Mouse (Mus musculus) right cerebral cortex, adult 2 months (tissue): ENCODE measurements around the gene Mtfmt.
A peak's percentile ranks its signal among the peaks of the same experiment; 100 is the strongest.

Source experiments
- DNase-seq, 2 experiments: peaks; one replicate each; pipeline ENCODE4 v3.0.0; 2021 to 2022; ENCODE audit warnings: low spot score in 2 of 2

Mtfmt gene

DNA sequence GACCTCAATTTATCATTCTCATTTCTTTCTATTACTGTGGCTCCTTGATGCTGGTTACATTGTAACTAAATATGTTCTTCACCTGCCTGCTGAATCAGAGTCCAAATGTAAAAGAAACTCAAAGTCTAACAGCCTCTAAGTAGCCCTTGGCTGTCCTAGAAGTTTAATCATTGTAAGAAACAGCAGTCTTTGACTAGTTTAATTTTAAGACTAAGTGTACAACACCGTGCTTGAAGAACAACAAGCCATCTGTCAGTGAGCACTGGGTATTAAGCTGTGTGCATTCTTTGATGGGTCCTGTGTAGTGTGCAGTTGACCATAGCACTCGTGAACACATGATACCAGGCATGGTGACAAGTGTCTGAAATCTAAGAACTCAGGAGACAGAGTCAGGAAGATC is 8.1 kb upstream of the Mtfmt start:
- no peak for DNase-seq

DNA sequence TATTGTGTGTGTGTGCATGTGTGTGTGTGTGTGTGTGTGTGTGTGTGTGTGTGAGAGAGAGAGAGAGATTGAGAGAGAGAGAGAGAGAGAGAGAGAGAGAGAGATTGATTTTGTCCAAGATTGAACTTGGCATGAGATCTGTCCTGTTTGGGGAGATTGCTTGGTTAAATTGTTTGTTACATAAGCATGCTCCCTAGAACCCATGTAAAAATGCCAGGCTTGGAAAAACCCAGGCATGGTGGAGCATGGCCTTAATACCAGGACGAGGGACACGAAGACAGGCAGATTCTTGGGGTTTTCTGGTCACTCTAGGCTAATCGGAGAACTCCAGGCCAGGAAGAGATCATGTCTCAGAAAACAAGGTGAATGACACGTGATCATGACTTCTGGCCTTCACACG is 7.6 kb upstream of the Mtfmt start:
- DNase-seq = no peak

DNA sequence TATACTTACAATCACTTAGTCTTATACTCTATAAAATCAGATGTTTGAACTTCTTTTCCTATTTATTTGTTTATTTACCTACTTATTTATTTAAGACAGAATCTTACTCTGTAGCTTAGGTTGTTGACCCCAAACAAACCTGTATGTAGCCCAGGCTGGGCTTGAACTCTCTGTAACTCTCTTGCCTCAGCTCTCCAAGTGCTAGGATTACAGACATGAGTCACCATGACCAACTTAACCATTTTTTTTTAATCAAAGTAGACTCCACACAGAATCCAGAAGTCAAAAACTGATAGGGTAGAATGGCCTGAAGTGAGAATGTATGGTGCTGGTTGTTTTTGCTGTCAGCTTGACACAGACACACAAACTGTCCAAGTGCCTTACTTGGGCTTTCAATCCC is 5.2 kb upstream of the Mtfmt start:
- no peak for DNase-seq

DNA sequence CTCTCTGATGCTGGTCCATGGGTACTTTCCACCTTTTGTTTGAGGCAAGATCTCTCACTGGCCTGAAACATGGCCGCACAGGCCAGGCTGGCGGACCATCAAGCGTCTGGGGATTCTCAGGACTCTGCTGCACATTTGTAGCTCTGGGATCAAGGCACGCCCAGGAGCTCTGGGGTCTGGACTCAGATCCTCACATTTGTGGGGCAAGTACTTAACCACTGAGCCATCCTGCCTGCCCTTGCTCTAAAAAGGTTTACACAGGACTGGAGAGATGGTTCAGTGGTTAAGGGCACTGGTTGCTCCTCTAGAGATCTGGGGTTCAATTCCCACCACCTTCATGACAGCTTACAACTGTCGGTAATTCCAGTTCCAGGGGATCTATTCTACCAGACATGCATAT is 4.7 kb upstream of the Mtfmt start:
- no peak for DNase-seq

DNA sequence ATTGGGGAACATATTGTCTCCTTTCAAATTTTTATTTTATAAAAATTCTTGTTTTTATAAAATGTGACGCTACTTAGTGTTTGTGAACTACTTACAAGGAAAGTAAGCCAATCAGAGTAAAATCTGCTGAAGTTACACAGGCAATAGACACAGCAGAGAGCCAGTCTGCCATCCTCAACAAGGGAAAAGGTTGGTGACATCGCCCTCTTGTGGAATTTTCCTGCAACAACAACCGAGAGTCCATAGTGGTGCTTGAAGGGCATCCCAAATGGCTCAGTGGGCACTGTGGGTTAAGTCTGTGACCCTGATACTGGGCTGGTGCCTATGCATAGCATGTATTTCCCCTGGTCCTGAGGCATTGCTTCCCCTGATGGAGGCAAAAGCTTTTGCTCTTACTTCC is 3.3 kb upstream of the Mtfmt start:
- DNase-seq = peak; percentile 93 to 96

DNA sequence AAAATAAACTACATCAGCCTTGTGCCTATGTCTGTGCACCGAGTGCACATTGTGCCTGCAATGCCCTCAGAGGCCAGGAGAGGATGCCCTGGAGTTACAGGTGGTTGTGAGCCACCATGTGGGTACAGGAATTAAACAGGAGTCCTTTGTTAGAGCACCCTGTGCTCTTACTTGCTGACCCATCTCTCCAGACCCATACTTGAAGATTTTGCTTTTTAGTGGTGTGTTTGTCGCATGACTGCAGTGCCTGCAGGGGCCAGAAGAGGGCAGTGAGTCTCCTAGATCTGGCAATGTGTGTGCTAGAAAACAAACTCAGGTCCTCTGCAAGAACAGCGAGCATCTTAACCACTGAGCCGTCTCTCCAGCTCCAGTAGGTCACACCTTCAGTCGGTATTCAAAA is 1.4 kb upstream of the Mtfmt start:
- DNase-seq = peak in 1 of 2 experiments; percentile 35

DNA sequence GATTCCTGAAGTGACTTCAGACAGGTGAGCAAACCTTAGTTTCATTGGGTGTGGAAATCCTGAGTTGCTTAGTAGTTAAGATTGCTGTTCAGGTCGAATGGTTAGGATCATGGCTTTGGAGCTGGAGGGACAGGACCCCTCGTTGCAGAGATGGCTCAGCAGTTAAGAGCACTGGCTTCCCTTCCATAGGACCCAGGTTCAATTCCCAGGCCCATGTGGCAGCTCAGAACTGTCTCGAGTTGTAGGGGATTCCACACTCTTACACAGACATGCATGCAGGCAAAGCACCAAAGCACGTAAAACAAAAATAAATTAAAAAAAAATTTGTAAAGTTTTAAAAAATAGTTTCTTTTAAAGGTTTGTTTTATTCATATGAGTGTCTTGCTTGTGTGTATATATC is 371 bp upstream of the Mtfmt start:
- DNase-seq = no peak

DNA sequence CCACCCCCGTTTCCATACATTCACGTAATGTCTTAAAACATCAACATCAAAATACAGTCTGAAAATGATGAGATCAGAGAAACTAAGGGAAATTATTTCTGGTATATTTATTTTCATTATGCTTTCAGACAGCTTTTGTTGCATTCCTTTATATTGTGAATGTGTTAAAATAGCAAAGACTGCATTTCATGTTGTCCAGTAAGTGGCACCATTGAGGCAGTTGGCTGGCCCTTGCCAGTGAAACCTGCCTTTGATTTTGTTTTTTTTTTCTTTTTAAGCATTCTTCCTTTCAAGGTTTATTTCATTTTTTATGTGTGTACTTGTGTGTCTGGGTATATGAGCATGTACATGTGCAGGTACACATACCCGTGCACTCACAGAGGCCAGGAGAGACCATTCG is 9.1 kb downstream of the Mtfmt start:
- DNase-seq = no peak

DNA sequence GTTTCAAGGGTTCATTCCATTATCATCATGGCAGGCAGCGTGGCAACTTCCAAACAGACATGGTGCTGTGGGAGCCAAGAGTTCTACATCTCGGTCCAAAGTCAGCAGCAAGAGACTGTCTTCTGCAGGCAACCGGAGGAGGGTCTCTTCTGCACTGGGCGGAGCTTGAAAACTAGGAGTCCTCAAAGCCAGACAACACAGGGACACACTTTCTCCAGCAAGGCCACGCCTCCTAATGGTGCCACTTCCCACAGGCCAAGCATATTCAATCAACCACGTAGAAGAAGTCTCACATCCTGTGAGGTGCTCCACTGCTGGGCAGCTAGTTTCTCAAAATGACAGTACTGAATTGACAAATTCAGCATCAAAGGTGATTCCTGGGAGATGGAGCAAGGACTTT is 12.4 kb downstream of the Mtfmt start:
- no peak for DNase-seq

DNA sequence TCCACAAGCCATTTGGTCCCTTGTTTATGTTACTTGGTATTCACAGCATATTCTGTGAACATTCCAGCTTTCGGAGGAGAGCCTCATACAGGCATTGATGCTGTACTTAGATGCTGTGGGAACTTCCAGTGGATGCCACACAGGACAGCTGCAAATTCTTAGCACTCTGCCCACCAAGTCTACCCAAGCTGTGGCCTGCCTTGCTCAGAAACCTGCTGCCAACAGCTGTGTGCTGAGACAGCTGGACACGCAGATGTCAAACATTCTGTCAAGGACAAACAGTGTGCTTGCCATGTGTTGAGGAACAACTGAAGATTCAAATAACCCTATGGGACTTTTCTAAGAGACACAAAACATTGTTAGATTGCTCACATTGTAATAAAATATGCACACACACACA is 23.4 kb downstream of the Mtfmt start:
- no peak for DNase-seq

DNA sequence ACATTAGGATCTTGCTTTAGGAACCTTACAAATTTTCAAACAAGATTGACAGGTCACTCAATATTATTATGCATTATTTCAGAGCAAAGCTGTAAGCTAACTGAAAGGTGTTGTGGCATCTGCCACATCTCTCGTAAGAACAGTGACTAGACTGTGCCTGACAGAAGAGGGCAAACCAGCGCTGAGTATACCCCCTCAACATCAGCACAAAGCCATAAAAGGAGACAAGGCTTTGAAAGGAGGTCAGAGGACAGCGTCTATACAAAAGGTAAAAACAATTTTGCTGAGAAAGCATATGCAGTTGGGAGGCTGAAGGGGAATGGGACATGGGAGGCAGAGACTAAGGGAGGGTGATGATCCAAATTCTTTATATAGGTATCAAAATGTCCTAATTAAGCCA is 24.6 kb downstream of the Mtfmt start:
- no peak for DNase-seq

DNA sequence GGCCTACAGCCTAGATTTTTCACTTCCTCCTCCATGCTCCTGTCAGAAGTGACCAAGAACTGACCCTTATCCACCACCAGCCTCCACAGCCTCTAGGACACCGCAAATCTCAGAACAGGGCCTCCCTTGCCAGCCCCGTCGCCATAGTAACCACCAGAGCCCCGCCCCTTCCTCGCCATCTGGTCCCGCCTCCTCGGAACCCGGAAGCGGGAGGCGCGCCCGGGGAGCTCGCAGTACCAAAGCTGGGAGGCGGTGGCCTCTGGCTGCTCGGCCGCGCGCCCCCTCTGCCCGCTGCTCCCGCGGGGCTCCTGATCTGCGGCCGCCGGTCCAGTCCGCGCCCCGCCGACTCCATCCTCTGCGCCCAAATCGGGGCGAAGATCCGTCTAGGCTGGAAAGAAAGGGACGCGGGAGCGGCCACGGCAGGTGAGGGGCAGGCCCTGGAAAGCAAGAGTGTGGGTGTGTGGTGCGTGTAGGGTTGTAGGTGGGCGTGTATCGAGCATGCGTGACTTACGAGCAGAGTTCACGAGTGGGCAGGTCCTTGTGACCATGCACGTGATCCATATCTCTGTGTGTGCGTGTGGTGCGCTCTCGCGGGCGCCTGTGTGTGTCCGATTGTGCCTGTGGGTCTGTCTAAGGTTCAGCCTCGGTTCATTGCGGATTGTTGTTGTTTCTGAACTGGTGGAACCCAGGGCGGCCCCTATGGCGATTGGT is 25.3 kb downstream of the Mtfmt start, which contains the start of gene Spg21:
Gene Spg21, plus strand, starts transcription at position 216 of the 711 bp plus-strand sequence.
- peak; percentile 93 to 94 for DNase-seq

DNA sequence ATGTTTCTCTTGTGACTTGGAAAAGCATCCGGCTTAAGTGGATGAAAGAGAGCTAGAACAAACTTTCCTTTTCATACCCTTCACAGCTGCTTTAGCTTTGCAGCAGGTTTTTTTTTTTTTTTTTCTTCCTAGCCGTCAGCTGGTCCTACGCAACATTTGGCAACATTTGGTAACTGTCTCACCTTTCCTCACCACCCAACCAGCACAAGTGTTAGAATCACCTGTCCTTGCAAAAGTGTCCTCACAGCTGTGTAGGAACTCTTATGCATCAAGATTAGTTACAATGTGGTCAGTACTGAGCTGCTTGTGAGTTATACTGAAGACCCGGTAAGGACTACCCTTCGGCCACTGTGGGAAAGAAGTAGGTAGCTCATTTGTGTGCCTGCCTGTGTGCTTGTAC is 27.0 kb downstream of the Mtfmt start:
- no peak for DNase-seq

DNA sequence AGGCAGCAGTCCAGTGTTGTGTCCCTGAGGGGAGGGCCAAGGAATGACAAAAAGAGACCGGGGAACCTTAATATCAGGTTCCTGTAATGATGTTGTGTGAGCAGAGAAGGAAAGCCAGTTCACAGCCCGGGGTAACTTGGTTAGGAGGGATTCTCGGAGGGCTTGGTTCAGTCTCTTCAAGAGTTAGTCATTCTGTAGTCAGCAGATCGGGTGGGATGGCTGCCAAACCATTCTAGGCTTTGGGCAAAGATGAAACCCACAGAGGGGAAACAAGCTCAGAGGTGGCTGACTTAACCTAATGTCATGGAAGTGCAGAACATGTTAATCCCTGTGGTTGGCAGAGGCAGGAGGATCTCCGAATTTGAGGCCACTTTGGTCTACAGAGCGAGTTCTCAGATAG is 28.6 kb downstream of the Mtfmt start:
- DNase-seq = no peak

DNA sequence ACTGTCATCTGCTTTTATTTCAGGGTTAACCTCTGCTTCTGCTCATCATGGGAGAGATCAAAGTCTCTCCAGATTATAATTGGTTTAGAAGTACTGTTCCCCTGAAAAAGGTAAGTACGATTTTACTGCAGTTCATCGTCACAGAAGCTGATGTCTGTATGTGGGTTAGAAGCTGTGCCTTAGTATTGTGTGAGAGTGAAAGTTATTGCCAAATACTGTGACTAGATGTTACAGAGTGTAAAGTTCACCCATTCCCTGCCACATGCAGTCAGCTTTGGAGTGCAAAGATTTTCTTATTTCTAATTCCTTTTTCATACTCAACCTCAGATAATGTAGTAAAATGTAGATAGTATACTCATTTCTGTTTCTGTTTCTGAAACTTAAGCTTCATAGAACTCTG is 29.7 kb downstream of the Mtfmt start:
- DNase-seq = no peak

DNA sequence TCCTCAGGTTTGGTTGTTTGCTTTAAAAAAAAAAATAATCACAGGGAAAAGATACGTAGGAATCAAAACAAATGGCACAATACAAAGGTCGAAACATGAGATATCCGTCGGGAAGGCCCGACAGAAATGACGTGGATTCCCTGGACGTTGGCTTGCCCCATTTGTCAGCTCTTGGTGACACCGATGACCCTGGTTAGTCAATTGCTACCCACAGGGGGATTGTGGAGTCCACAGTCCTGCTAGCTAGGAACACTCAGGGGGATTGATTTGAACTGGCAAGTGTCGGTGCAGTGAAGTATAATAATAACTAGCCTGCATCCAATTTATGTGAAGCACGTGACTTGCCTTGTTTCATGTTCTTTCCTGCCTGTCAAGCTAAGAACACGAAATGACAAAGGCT is 32.1 kb downstream of the Mtfmt start:
- no peak for DNase-seq

DNA sequence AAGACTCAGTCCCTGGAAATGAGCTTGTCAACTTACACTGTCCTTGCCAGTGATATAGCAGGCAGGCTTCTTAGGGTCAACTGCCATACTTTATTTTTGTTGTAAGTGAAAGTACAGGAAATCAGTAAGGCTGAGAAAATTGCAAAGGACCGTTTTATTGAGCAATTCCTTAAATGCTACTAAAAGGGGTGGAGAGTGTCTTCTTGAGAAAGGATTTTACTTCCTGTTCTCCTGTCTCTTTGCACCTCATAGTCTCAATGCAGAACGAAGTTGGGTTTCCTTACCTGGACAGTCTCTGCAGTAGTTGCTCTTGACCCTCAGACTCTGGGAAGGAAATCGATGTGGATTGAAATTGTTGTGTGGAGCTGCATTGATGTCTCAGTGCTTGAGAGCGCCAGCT is 37.2 kb downstream of the Mtfmt start:
- no peak for DNase-seq

DNA sequence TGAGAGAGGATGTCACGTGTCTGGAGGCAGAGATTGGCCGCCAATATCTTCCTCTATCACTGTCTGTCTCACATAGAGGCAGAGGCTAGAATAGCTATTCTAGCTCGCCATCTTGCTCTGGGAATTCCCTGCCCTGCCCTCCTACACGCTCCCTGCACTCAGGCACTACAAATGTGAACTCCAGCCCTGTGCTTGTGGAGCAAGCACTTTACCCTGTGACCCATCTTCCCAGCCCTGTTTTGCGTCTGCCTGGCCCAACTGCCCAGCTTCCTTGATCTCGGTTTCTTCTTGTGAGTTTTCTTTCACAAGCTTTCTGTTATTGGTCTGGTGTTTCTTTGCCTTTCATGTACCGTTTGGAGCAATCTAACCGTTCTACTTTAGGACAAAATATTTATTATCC is 43.6 kb downstream of the Mtfmt start:
- no peak for DNase-seq

DNA sequence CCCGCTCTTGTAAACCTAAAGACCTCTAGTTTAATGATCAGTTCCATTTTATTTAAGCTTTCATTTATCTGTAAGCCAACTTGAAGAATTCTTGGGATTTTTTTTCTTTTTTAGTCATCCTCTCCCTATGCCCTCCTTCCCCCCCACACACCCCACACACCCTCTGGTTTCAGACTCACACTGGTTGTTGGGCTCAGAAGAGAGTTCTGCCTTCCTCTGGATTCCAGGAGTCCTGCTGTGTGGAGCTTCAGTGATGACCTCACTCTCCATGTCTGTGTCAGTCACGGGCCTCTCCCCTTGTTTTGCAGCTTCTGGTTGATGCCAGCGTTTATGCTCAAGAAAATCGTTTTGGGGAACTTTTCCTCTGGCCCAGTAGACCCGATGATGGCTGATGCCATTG is 44.5 kb downstream of the Mtfmt start:
- DNase-seq = no peak

DNA sequence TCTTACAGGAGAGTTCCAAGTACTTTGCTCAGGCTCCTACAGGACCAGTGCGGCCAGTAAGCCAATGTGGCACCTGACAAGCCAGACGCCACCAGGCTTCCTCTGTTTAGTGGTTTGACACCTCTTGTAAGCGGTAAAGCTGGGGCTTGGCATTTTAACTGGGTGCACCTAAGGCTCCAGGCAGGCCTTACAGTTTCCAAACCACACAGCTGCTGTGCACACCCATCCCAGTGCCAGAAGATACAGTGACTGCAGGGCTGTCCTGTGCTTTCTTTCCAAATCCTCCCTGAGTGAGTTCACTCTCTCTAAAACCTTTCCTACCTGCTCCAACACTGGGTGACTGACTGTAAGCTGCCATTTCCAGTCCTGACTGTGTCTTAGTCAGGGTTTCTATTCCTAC is 55.9 kb downstream of the Mtfmt start:
- no peak for DNase-seq

DNA sequence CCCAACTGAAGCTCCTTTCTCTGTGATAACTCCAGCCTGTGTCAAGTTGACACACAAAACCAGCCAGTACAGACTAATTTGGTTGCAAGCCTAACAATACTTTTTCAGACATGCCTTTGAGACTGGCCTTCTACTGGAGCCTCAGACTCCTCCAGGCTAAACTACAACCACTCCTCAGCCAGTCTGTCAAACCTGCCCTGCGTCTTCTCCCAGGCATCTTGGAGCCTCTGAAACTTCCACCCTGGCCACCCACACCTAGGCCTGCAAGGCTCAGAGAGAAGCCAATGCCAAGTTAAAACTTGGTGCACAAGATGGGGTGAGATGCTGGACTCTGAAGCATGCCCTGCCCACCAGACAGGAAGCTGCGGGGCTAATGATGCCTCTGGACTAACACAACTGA is 56.8 kb downstream of the Mtfmt start:
- DNase-seq = no peak

DNA sequence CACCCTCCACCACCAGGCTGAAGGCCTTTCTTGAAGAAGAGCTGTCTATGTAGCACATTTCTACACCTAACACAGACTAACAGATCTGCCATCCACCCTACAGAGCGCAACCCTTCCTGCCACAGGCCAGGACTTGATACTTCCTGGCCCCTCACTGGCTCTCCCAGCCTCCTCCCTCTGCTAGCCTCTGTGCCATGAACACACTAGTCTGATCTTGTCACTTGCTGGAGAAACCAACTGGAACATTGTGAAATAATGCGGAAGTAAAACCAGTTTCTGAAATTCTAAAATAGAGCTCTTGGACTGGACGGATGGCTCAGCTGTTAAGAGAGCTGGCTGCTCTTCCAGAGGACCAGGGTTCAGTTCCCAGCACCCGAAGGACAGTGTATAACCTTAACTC is 57.3 kb downstream of the Mtfmt start:
- DNase-seq = no peak

DNA sequence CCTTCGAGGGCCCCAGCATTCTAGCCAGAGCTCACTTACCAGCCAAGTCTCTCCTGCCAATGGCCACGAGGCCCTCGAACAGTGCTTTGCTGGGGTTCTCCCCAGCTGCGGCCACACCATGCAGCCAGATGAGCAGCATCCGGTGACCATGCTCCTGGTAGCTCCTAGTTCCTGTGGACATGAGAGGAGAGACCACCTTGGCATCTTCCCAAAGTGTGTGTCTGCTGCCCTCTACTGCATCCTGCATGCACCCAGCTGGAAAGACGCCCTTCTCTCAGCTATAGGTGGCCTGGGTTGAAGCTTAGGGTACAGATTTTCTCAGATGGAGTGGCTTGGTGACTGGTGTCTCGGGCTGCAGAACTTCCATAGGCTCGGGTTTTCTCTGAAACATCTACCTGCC is 66.6 kb downstream of the Mtfmt start:
- DNase-seq = no peak
